Mouse (Mus musculus) frontal cortex, postnatal 25 days (tissue): ENCODE measurements around the gene Tmprss15.

ENCODE experiments used
- DNase-seq, 2 experiments: peaks; one replicate each; pipeline ENCODE4 v3.0.0; 2022; ENCODE audit warnings: low spot score in 2 of 2

Tmprss15 gene

DNA sequence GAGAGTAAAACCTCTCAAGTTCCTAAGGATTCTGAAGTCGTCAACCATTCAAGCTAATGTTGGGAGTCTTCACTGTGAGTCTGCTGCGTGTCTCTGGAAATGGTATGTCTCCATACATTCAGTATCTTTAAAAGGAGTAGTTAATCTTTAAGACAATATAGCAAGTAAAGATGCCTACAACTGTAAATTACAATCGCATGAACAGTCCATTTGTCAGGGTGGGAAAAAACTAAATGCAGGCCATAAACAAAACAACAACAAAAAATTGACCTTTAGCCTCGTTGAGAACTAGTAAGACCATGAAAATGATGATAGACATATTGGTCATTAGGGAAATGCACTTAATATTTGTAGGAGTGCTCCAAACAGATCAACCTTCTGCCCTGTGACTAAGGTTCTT, at the start of gene Tmprss15:
Gene Tmprss15, minus strand, starts transcription at position 101 of the 400 bp plus-strand sequence.
- DNase-seq = no peak

DNA sequence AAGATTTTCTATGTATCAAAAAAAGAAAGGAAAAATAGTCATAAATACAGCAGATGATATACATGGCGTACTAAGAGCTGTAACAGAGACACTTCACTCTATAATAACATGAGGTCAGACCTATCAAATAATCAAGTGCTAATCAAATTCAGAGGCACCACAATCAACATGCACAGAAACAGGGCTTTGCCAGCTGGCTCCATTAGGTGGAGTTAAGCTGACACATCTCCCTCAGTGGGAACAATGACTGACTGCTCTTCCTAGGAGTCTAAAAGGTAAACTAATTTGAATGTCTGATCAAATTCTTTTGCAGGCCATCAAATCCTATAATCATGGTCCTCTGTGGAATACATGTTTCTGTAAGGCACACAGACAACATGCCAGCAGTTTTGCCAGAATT, 24.0 kb upstream of the Tmprss15 start:
- DNase-seq = no peak

DNA sequence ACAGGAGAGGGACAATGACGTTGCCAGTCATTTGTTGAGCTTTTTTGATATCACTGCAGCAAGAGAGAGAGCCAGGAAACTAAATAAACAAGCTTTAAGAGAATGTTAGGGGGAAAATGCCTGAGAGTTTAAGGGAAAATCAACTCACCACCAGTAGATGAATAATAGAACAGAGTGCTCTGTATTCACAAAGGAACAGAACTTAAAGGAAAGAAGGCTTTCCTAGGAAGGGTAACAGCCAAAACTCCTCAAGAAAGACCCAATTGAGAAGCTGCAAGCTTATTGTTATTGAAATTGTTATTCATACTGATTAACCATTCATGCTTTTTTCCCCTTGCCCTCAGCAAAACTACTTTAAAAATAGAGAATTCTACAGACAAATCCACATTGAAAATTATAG, 18.6 kb upstream of the Tmprss15 start:
- no peak for DNase-seq

GRCm38 (mm10) chr16:79108969-79109368, 18.1 kb upstream of the Tmprss15 start:
- no peak for DNase-seq

- no peak for DNase-seq
Measured at GRCm38 (mm10) chr16:79100325-79100724, 9.4 kb upstream of the Tmprss15 start.

- no peak for DNase-seq
Measured at GRCm38 (mm10) chr16:79098321-79098720, 7.4 kb upstream of the Tmprss15 start.

DNA sequence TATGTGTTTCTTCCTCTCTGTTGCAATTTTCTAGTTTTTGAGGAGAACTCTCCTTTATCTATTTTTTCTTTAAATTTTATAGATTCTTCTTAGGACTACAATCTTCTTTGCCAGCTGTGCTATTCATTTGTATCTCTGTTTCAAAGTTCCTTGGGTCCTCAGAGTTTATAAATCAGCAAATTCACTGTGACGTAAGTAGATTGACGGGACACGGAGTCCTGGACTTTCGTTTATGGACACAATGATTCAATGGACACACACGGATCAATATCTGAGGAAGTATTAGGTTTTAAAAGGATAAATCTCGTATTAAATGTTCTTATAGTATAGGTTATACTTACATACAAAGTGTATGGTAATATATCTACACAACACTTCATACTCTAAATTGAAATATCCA, 4.3 kb downstream of the Tmprss15 start:
- DNase-seq = no peak

DNA sequence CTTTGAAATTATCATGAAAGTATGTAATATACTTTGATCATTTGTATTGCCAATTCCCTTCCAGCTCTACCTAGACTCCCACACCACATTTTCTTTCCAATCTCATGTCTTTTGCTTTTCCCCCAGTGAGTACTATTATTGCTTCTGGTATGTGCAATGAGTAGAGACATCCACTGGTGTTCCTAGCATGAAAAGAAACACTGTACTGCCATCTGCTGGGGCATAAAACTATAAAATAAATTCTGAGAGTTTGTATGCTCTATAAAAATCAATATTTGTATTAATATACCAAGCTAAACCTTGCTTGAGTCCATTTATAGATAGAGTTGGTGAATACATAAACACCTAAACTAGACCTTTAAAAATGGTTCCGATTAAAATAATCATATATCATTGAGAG, 27.0 kb downstream of the Tmprss15 start:
- DNase-seq = no peak

GRCm38 (mm10) chr16:79058775-79059558, 31.9 kb downstream of the Tmprss15 start:
- DNase-seq = peak; percentile 6 to 15

GRCm38 (mm10) chr16:79032593-79032992, 58.3 kb downstream of the Tmprss15 start:
- DNase-seq = no peak

GRCm38 (mm10) chr16:79002812-79003211, 88.1 kb downstream of the Tmprss15 start:
- DNase-seq = no peak

DNA sequence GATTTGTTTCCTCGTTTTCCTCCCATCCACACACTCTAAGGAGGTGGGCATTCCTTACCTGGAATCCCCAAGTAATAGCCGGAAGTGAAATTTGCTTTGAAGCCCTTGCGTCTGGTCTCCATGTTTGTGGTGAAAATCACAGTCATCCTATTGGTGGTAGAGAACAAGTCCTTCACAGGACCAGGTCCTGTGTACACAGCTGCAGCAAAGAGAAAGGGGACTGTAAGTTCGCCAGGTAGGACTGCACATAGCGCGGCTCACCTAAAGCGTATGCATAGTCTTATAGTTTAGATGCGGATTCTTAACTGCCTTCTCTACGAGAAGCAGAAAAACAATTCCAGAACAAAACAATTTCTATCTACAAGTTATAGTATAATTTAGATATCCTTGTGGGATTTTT, 89.2 kb downstream of the Tmprss15 start:
- no peak for DNase-seq

DNA sequence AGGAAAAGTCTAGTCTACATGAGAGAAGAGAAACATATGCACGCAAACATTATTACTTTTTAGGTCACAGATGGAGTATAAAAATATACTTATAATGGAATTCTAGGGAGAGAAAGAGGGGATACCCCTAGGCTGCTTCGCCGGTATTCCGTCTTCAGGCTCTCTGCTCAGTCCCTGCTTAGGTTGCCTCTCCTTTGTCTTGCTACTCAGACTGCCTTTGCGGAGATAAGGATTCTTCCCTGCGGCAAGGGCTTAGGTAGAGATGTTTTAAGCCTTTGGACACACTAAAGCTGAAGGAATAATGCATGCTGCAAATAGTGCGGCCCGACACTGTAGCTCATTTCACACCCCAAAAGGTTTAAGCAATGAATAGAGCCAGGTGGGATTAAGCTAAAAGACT, 114.5 kb downstream of the Tmprss15 start:
- DNase-seq = no peak

GRCm38 (mm10) chr16:78974099-78974498, 116.8 kb downstream of the Tmprss15 start:
- DNase-seq = no peak

GRCm38 (mm10) chr16:78969091-78969731, 121.7 kb downstream of the Tmprss15 start:
- no peak for DNase-seq

- DNase-seq = no peak
Measured at GRCm38 (mm10) chr16:78957434-78957833, 133.5 kb downstream of the Tmprss15 start.

GRCm38 (mm10) chr16:78950359-78950758, 140.5 kb downstream of the Tmprss15 start:
- DNase-seq = no peak

GRCm38 (mm10) chr16:78937755-78938154, 153.1 kb downstream of the Tmprss15 start:
- DNase-seq = no peak

- no peak for DNase-seq
Measured at GRCm38 (mm10) chr16:78934298-78934697, 156.6 kb downstream of the Tmprss15 start.

GRCm38 (mm10) chr16:78931287-78932025, 159.4 kb downstream of the Tmprss15 start:
- DNase-seq = no peak

DNA sequence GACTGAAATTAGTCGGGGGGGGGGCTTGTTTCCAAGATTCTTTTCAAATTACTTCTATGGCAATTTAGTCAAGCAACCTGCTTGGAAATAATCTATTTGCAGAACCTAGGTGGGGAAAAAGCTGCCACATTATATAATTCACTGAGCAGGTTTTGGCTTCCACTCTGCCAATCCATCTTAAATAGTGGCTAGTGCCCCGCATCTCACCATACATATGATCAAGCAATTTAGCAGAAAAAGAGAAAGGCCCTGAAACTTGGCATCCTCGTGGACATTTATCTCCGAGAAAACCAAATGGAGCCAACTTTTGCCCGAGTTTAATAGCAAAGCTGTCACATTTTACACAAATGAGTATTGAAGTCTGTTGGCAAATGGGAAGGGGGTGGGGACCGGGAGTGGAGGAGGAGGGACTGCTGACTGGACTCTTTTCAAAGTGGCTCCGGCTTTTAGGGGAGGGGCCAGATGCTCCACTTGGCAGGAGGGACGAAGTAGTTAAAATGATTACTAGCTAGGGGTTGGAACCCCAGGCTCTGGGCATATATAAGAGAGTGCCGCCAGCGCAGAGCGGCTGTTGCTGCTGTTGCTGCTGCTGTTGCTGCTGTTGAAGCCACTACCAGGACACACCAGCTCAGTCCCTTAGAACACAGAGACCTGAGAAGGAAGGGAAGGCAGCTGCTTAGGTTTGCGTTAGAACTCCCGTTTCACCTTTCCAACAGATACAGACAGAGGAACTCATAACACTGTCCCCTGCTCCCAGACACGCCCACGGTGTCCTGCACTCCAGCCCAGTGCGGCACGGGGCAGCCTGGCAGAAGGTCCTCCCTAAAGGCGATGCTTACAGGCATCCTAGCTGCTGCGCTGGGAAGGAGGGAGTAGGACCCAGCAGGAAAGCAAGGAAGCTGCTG, 160.3 kb downstream of the Tmprss15 start, which contains the start of gene Chodl:
Gene Chodl, plus strand, starts transcription at position 567 of the 905 bp plus-strand sequence.
- DNase-seq = no peak
